Mouse (Mus musculus): ENCODE data around the gene Galr2. TPM values are rescaled to one million over a fixed set of nuclear protein-coding genes. Genes with fewer than 3 reads are reported as not detected.

Gene Galr2
- polyA plus RNA-seq, 1 experiment from 2014 or later = 0.18 TPM

DNA sequence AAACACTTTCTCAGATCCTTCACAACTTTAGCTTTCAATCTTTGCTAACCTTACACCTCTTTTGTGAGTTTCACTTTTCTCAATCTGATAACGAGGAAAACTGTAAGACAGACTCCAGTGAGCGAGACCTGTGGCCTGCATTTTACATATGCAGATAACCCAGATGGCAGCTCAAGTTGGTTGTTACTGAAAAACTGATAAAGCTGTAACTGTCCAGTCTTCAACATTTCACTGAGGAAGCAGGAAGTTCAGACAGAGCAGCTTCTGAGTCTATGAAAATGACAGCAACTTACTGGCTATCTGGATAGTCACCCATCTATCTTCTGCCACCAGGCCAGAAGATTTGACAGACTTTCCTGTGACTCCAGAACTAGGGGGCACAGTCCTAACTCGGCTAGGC, 28.9 kb downstream of the Galr2 start:
- Histone ChIP-seq H3K4me2 (no peak overlapping the region), H3K9me3 (no peaks in the 10 kb centered on the region), H3K9ac (no peak overlapping the region), H3K27me3 (0 out of 2 replicates have a peak, but pooled peaks cover 3% of the 10 kb centered on the region), H3K4me1 (peaks cover 14% of the 10 kb centered on the region), H3K4me3 (no peak overlapping the region), H3K36me3 (peaks cover 6% of the 10 kb centered on the region), H3K27ac (no peak overlapping the region)
- no peak for ATAC-seq (ENCODE audit: insufficient number of reproducible peaks, insufficient read depth, low FRiP score, low TSS enrichment, low read depth)
- 74% methylated on average over 3 of the region's 3 CpGs for WGBS

DNA sequence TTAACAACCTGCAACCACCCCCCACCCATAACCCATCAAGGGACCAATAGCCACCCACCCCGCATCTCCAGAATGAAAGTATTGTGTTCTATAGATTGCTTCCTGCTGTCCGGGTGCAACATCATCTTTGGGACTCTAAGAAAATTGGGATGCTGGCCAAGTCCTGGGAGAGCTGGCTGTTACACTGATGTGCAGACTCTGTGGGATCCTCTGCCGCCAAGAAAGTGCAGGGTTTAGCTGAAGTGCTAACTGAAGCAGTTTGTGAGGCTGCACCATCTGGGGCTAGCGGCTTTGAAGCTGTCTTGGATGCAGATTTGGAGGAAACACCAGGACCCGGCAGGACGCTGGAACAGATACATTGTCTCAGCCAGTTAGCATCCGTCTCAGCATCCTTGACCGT, 30.4 kb downstream of the Galr2 start:
- Histone ChIP-seq H3K27me3 (0 out of 2 replicates have a peak, but pooled peaks cover 3% of the 10 kb centered on the region), H3K4me3 (no peak overlapping the region), H3K27ac (no peak overlapping the region), H3K4me2 (no peak overlapping the region), H3K4me1 (peaks cover 9% of the 10 kb centered on the region), H3K9ac (no peak overlapping the region), H3K9me3 (no peaks in the 10 kb centered on the region), H3K36me3 (no peaks in the 10 kb centered on the region)
- WGBS = 51% methylated on average over 8 of the region's 8 CpGs
- no peak for ATAC-seq (ENCODE audit: insufficient number of reproducible peaks, insufficient read depth, low FRiP score, low TSS enrichment, low read depth)

GRCm38 (mm10) chr11:116312359-116312758, 31.6 kb downstream of the Galr2 start:
- Histone ChIP-seq H3K9me3 (no peaks in the 10 kb centered on the region), H3K27ac (no peak overlapping the region), H3K4me3 (no peak overlapping the region), H3K4me2 (no peak overlapping the region), H3K36me3 (no peaks in the 10 kb centered on the region), H3K4me1 (peaks cover 4% of the 10 kb centered on the region; the same call in 1 of the 2 replicates), H3K9ac (no peak overlapping the region), H3K27me3 (0 out of 2 replicates have a peak, but pooled peaks cover 3% of the 10 kb centered on the region)
- 44% methylated on average over 8 of the region's 8 CpGs for WGBS
- ATAC-seq (ENCODE audit: insufficient number of reproducible peaks, insufficient read depth, low FRiP score, low TSS enrichment, low read depth) = no peak

- peak; percentile 45; the same call in 1 of the 2 replicates for ATAC-seq (ENCODE audit: insufficient number of reproducible peaks, insufficient read depth, low FRiP score, low TSS enrichment, low read depth)
These were observed 38.2 kb downstream of the Galr2 start for GRCm38 (mm10) chr11:116318719-116319659.

DNA sequence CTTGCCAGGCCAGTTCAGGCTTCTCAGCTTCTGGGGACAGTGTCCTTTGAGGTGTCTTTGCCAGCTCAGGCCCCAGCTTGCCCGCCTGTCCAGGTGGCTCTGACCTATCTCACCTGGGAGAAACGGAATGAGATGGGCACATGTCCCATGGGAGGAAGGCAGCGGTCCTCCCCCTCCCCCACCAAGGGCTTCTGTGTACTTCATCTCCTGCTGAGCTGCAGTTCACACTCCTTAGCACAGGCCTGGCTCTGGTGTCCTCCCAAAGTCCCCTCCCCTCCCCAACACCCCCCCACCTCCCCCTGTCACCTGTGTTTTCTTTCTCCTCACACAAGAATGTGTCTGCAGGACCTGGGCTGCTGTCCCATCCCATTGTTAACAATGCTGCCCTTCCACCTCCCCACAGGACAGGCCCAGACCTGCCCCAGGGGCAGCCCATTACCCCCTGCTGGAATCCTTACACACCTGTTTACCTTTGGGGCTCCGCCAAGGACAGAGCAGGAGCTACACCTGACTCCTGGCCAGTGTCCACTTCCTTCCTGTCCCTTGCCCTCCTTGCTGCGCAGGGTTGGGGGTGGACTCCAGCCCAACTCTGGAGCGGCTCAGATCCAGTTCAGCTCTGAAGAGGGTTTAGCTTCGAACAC, 46.3 kb downstream of the Galr2 start:
- Histone ChIP-seq H3K27ac (no peak overlapping the region), H3K4me2 (no peak overlapping the region), H3K36me3 (no peaks in the 10 kb centered on the region), H3K9me3 (no peaks in the 10 kb centered on the region), H3K4me3 (no peak overlapping the region), H3K4me1 (peaks cover 24% of the 10 kb centered on the region), H3K9ac (no peak overlapping the region), H3K27me3 (0 out of 2 replicates have a peak, but pooled peaks cover 1% of the 10 kb centered on the region)
- no peak for ATAC-seq (ENCODE audit: insufficient number of reproducible peaks, insufficient read depth, low FRiP score, low TSS enrichment, low read depth)
- WGBS = 62% methylated on average over 7 of the region's 7 CpGs

More at GRCm38 (mm10) chr11:116318719-116319659, 38.2 kb downstream of the Galr2 start:
- Histone ChIP-seq H3K36me3 (no peaks in the 10 kb centered on the region), H3K27ac (no peak overlapping the region), H3K4me1 (peaks cover 9% of the 10 kb centered on the region), H3K9me3 (no peaks in the 10 kb centered on the region), H3K27me3 (peaks cover 8% of the 10 kb centered on the region; the same call in 1 of the 2 replicates), H3K9ac (peak overlapping the region; percentile 81), H3K4me3 (peak overlapping the region; percentile 49), H3K4me2 (peak overlapping the region; percentile 98)
- WGBS = 2% methylated on average over 41 of the region's 41 CpGs

DNA sequence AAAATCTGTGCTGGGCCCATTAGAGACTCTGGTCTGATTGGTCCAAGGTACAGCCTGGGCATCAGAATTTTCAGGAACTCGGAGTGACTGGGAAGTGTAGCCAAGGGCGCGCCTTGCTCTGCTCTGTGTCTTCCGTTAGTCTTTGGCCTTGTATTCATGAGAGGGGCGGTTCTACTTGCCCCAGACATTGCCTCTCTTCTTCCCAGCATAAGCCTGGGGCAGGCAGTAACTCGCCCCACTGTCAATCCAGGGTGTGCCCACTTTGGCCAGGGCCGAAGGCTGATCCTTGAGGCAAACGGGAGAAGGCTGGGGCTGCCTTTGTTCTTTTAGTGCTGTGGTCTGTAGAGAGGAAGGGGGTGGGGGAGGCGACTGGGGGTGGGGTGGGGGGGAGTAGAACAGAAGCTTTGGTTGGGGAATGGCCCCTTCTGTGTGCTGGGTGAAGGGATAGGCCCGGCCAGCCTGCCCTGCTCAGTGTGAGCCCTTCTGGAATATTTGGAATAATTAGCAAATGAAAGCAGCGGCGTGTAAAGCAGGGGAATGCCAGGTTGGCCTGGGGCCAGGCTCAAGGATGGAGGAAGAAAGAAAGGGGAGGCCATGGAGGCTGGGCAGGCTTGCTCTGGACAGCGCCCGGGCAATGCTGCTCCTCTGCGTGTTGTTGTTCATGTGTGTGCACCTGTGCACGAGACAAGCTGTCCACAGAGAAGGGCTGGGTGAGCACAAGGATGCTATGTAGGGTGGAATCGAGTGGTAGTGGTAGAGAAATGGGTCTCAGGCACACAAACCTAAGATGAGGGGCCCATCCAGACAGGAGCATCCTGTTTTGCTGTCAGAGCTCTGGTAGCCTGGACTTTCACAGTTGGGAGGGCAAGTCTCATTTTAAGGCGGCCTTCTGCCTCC, 48.8 kb downstream of the Galr2 start:
- Histone ChIP-seq H3K9me3 (no peaks in the 10 kb centered on the region), H3K4me1 (peaks cover 44% of the 10 kb centered on the region), H3K4me3 (no peak overlapping the region), H3K27ac (peak overlapping the region; percentile 44), H3K36me3 (no peaks in the 10 kb centered on the region), H3K9ac (no peak overlapping the region; the same call in 1 of the 2 replicates), H3K27me3 (peaks cover 19% of the 10 kb centered on the region), H3K4me2 (no peak overlapping the region)
- ATAC-seq (ENCODE audit: insufficient number of reproducible peaks, insufficient read depth, low FRiP score, low TSS enrichment, low read depth) = no peak
- 40% methylated on average over 18 of the region's 18 CpGs for WGBS

- WGBS = 58% methylated on average over 7 of the region's 7 CpGs
- Histone ChIP-seq H3K4me2 (no peak overlapping the region), H3K4me3 (no peak overlapping the region), H3K36me3 (no peaks in the 10 kb centered on the region), H3K4me1 (peaks cover 50% of the 10 kb centered on the region), H3K27ac (peak overlapping the region; percentile 44), H3K27me3 (peaks cover 25% of the 10 kb centered on the region), H3K9me3 (no peaks in the 10 kb centered on the region), H3K9ac (no peak overlapping the region)
- no peak for ATAC-seq (ENCODE audit: insufficient number of reproducible peaks, insufficient read depth, low FRiP score, low TSS enrichment, low read depth)
These were observed 49.4 kb downstream of the Galr2 start for GRCm38 (mm10) chr11:116330211-116330518.

GRCm38 (mm10) chr11:116332232-116332982, 51.7 kb downstream of the Galr2 start:
- WGBS = 37% methylated on average over 19 of the region's 19 CpGs
- ATAC-seq (ENCODE audit: insufficient number of reproducible peaks, insufficient read depth, low FRiP score, low TSS enrichment, low read depth) = no peak
- Histone ChIP-seq H3K27me3 (peaks cover 26% of the 10 kb centered on the region), H3K9ac (no peak overlapping the region), H3K4me3 (no peak overlapping the region), H3K4me1 (peaks cover 61% of the 10 kb centered on the region), H3K27ac (no peak overlapping the region), H3K9me3 (no peaks in the 10 kb centered on the region), H3K4me2 (no peak overlapping the region), H3K36me3 (no peaks in the 10 kb centered on the region)

DNA sequence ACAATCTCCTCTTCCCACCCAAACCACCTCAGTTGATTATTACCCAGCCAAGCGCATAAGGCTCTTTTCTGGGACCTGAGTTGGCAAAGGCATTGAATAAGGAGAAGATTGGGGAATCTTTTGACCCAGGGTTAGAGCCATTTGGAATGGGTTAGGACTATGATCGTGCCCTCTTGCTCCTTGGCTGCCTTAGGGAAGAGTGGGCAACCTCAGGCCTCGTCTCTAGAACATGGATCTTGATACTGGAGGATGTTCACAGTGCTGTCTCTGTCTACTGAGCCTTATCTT, 52.2 kb downstream of the Galr2 start:
- no peak overlapping the region for H3K27ac ChIP-seq
- no peak overlapping the region for H3K4me3 ChIP-seq
- ATAC-seq (ENCODE audit: insufficient number of reproducible peaks, insufficient read depth, low FRiP score, low TSS enrichment, low read depth) = no peak
- no peak overlapping the region for H3K4me2 ChIP-seq
- H3K27me3 ChIP-seq = peaks cover 26% of the 10 kb centered on the region
- H3K4me1 ChIP-seq = peaks cover 66% of the 10 kb centered on the region
- no peak overlapping the region for H3K9ac ChIP-seq
- no peaks in the 10 kb centered on the region for H3K36me3 ChIP-seq
- H3K9me3 ChIP-seq = no peaks in the 10 kb centered on the region
- WGBS = 88% methylated on average over 3 of the region's 3 CpGs
